Mouse (Mus musculus): ENCODE measurements around the gene Plekhh2. TPM values are rescaled to one million over a fixed set of nuclear protein-coding genes. Genes with fewer than 3 reads are reported as not detected.

The Plekhh2 gene
- polyA plus RNA-seq, 1 experiment from 2014 or later = 8.0 TPM

DNA sequence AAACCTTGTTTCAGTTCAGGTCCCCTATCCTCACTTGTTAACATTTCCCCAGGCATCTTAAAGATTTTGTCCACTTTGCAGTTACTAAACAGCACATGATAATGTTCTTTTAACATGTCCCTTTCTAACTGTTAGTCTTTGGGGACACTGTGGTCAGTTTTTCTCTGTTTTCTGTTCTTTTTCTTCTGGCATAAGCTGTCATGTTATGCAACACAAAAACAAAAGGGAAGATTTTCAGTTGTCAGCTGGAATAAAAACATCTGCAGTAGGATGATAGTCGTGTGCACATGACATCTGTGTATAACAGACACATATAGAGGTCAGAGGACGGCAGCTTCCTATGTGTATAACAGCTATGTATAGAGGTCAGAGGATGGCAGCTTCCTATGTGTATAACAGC is 5.8 kb upstream of the Plekhh2 start:
- DNase-seq (ENCODE audit: low spot score) = no peak
- ATAC-seq (ENCODE audit: low read depth) = no peak
- Histone ChIP-seq H3K4me1 (ENCODE audit: control insufficient read depth, insufficient read depth, low read length) (peaks cover 16% of the 10 kb centered on the region), H3K27me3 (replicated peaks; ENCODE audit: control insufficient read depth, insufficient read depth, low read length) (no peaks in the 10 kb centered on the region), H3K9ac (ENCODE audit: low read depth, low read length) (no peak overlapping the region), H3K4me2 (ENCODE audit: low read depth, low read length) (no peak overlapping the region), H3K36me3 (ENCODE audit: control insufficient read depth, insufficient read depth, low read length) (no peaks in the 10 kb centered on the region), H3K27ac (replicated peaks; ENCODE audit: low read depth, low read length) (no peak overlapping the region), H3K9me3 (ENCODE audit: control insufficient read depth, low read length) (no peaks in the 10 kb centered on the region), H3K4me3 (ENCODE audit: low read depth, low read length) (no peak overlapping the region)
- 68% methylated on average over 2 of the region's 2 CpGs for WGBS

DNA sequence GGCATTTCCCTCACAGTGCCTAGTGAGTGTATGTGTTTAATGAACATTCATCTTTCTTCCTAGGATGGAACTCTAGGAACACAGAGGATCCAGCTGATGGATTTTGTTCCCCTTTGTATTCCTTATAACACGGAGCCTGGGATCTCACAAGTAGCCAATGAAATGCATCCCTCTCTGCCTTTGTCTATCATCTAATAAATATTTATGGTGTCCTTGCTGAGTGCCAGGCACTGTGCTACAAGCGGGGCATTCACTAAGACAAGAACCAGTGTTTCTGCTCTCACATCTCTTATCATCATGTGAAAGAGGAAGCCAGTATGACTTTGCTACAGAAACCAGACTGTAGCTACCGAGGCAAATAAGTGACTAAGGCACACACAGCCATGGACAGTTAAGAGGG is 3.0 kb upstream of the Plekhh2 start:
- Histone ChIP-seq H3K9ac (ENCODE audit: low read depth, low read length) (no peak overlapping the region), H3K4me1 (ENCODE audit: control insufficient read depth, insufficient read depth, low read length) (peaks cover 20% of the 10 kb centered on the region), H3K36me3 (ENCODE audit: control insufficient read depth, insufficient read depth, low read length) (no peaks in the 10 kb centered on the region), H3K27ac (replicated peaks; ENCODE audit: low read depth, low read length) (no peak overlapping the region), H3K4me2 (ENCODE audit: low read depth, low read length) (no peak overlapping the region), H3K9me3 (ENCODE audit: control insufficient read depth, low read length) (no peaks in the 10 kb centered on the region), H3K4me3 (ENCODE audit: low read depth, low read length) (no peak overlapping the region), H3K27me3 (replicated peaks; ENCODE audit: control insufficient read depth, insufficient read depth, low read length) (no peaks in the 10 kb centered on the region)
- DNase-seq (ENCODE audit: low spot score) = no peak
- WGBS = 83% methylated on average over 3 of the region's 3 CpGs
- no peak for ATAC-seq (ENCODE audit: low read depth)

DNA sequence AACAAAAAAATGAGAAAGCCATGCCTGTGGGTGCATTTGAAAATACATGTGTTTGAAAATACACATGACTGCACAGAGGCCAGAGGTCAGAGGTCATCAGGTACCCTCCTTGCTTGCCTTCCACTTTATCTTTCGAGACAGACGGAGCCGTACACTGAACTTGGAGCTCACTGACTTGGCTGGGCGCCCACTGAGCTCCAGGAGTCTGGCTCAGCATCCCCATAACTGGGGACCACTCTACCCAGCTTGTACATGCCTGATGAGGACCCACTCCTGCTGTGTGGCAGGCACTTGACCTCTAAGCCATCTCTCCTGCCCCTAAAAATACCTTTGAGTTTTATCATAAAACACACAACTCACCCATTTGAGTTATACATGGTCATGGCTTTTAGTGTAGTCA is 2.5 kb upstream of the Plekhh2 start:
- H3K4me2 ChIP-seq (ENCODE audit: low read depth, low read length) = no peak overlapping the region
- H3K27me3 ChIP-seq (replicated peaks; ENCODE audit: control insufficient read depth, insufficient read depth, low read length) = no peaks in the 10 kb centered on the region
- no peak overlapping the region for H3K27ac ChIP-seq (replicated peaks; ENCODE audit: low read depth, low read length)
- ATAC-seq (ENCODE audit: low read depth) (no peak), DNase-seq (ENCODE audit: low spot score) (peak; percentile 4)
- no peaks in the 10 kb centered on the region for H3K36me3 ChIP-seq (ENCODE audit: control insufficient read depth, insufficient read depth, low read length)
- H3K4me3 ChIP-seq (ENCODE audit: low read depth, low read length) = no peak overlapping the region
- peaks cover 20% of the 10 kb centered on the region for H3K4me1 ChIP-seq (ENCODE audit: control insufficient read depth, insufficient read depth, low read length)
- H3K9ac ChIP-seq (ENCODE audit: low read depth, low read length) = no peak overlapping the region
- WGBS = 59% methylated on average over 4 of the region's 4 CpGs
- no peaks in the 10 kb centered on the region for H3K9me3 ChIP-seq (ENCODE audit: control insufficient read depth, low read length)

DNA sequence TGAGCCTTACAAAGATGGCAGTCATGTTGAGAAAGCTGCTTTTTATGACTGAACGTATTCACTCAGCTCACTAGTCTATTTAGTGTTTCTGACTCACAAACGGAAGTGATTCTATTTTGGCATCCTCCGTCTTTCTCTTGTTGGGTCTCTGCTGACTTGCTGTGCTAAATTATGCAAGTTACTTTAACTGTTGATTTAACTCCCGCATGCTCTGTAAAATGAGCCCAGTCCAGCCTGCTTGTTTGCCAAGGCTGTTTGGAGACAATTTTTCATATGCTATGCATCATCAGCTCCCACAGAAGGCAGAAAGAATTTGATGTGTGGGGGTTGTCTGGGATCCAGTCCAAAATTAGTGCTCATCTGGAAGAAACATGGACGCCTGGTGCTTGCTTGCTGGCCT is 1.3 kb upstream of the Plekhh2 start:
- H3K27me3 ChIP-seq (replicated peaks; ENCODE audit: control insufficient read depth, insufficient read depth, low read length) = no peaks in the 10 kb centered on the region
- H3K36me3 ChIP-seq (ENCODE audit: control insufficient read depth, insufficient read depth, low read length) = no peaks in the 10 kb centered on the region
- H3K4me1 ChIP-seq (ENCODE audit: control insufficient read depth, insufficient read depth, low read length) = peaks cover 20% of the 10 kb centered on the region
- peak overlapping the region; percentile 80 for H3K27ac ChIP-seq (replicated peaks; ENCODE audit: low read depth, low read length)
- peak overlapping the region; percentile 64; the same call in 1 of the 2 replicates for H3K4me2 ChIP-seq (ENCODE audit: low read depth, low read length)
- H3K9me3 ChIP-seq (ENCODE audit: control insufficient read depth, low read length) = no peaks in the 10 kb centered on the region
- H3K9ac ChIP-seq (ENCODE audit: low read depth, low read length) = no peak overlapping the region
- peak; percentile 35 for ATAC-seq (ENCODE audit: low read depth)
- H3K4me3 ChIP-seq (ENCODE audit: low read depth, low read length) = no peak overlapping the region
- 22% methylated on average over 5 of the region's 5 CpGs for whole genome bisulfite sequencing
- DNase-seq (ENCODE audit: low spot score) = peak; percentile 95

DNA sequence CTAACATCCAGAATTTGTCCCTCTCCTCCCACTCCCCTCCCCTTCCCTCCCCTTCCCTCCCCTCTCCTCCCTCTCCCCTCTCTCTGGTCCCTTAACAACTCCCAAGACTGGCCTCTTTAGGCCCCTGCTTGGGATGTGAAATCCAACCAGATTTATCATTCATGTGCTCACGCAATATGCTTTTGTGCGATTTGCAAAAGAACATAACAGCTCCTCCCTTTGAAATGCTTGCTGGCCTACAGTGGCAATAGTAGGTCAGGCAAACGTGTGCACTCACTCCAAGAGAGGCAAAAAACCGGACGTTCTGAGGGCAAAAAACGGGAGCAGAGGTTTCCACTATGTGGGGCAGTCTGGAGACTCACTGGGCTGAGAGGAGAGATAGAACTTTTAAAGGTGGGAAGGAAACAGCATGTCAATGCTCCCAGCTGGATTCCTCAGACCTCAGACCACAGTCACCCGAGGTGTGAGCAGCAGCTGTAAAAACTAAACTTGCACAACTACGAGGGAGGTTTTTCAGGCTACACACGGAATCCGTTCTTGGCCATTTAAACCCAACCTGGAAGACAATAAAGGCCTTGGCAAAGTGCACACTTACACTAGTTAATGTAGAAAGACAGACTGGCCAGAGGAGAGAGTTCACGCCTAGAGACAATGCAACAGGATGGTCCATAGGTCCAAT is 595 bp upstream of the Plekhh2 start:
- ATAC-seq (ENCODE audit: low read depth) (no peak), DNase-seq (ENCODE audit: low spot score) (peak; percentile 47)
- H3K36me3 ChIP-seq (ENCODE audit: control insufficient read depth, insufficient read depth, low read length) = no peaks in the 10 kb centered on the region
- no peaks in the 10 kb centered on the region for H3K9me3 ChIP-seq (ENCODE audit: control insufficient read depth, low read length)
- peak overlapping the region; percentile 80 for H3K27ac ChIP-seq (replicated peaks; ENCODE audit: low read depth, low read length)
- H3K4me2 ChIP-seq (ENCODE audit: low read depth, low read length) = peak overlapping the region; percentile 64
- peaks cover 20% of the 10 kb centered on the region for H3K4me1 ChIP-seq (ENCODE audit: control insufficient read depth, insufficient read depth, low read length)
- 26% methylated on average over 11 of the region's 11 CpGs for WGBS
- H3K9ac ChIP-seq (ENCODE audit: low read depth, low read length) = peak overlapping the region; percentile 85
- no peaks in the 10 kb centered on the region for H3K27me3 ChIP-seq (replicated peaks; ENCODE audit: control insufficient read depth, insufficient read depth, low read length)
- H3K4me3 ChIP-seq (ENCODE audit: low read depth, low read length) = peak overlapping the region; percentile 73

DNA sequence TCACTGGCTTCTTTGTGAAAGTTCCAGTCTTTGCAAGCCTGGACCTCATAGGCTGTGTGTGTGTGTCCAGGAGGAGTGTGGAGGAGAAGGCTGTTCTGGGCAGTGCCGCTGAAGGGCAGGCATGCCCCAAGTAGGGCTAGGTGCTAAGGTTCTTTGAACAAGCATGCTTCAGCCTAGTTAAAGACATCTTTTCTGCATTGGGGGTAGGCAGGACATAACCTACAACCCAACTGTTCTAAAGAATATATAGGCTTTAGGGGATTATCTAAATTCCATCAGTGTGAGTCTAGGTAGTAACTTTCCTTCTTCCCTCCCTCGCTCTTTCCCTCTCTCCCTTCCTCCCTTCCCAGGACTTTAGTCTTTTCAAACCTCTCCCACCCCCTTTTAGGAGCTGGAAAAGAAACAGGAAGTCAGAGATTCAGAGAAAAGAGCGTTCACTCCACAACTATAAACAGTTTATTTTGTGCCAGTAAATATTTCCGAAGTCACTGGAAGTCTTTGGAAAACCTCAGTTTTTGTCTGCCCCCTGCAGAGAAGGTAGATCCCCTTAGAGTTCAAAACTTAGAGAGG is 906 bp downstream of the Plekhh2 start:
- Histone ChIP-seq H3K4me2 (ENCODE audit: low read depth, low read length) (peak overlapping the region; percentile 64), H3K9ac (ENCODE audit: low read depth, low read length) (peak overlapping the region; percentile 85), H3K4me1 (ENCODE audit: control insufficient read depth, insufficient read depth, low read length) (peaks cover 20% of the 10 kb centered on the region), H3K27ac (replicated peaks; ENCODE audit: low read depth, low read length) (0 out of 2 replicates have a peak overlapping the region, but pooled peaks have one; percentile 80), H3K27me3 (replicated peaks; ENCODE audit: control insufficient read depth, insufficient read depth, low read length) (no peaks in the 10 kb centered on the region), H3K9me3 (ENCODE audit: control insufficient read depth, low read length) (no peaks in the 10 kb centered on the region), H3K4me3 (ENCODE audit: low read depth, low read length) (peak overlapping the region; percentile 73), H3K36me3 (ENCODE audit: control insufficient read depth, insufficient read depth, low read length) (no peaks in the 10 kb centered on the region)
- ATAC-seq (ENCODE audit: low read depth) (no peak), DNase-seq (ENCODE audit: low spot score) (peak; percentile 13)
- WGBS = 18% methylated on average over 4 of the region's 4 CpGs

DNA sequence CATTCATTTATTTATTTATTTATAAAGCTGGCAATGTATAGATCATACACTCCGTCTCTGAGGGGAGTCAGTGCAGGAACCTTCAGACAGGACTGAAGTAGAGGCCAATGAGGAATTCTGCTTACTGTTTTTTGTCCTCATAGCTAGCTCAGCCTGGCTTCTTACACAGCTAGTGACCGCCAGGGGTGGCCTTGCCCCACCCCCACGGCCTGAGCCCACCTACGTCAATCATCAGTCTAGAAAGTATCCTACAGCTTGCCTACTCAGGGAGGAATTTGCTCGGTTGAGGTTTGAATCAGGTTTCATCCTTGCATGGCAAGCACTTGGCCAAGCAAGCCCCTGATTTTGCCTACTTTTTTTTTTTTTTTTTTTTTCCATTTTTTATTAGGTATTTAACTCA is 4.2 kb downstream of the Plekhh2 start:
- no peaks in the 10 kb centered on the region for H3K36me3 ChIP-seq (ENCODE audit: control insufficient read depth, insufficient read depth, low read length)
- H3K4me3 ChIP-seq (ENCODE audit: low read depth, low read length) = no peak overlapping the region
- no peak overlapping the region for H3K4me2 ChIP-seq (ENCODE audit: low read depth, low read length)
- no peak overlapping the region for H3K27ac ChIP-seq (replicated peaks; ENCODE audit: low read depth, low read length)
- DNase-seq (ENCODE audit: low spot score) = no peak
- no peaks in the 10 kb centered on the region for H3K27me3 ChIP-seq (replicated peaks; ENCODE audit: control insufficient read depth, insufficient read depth, low read length)
- ATAC-seq (ENCODE audit: low read depth) = no peak
- no peaks in the 10 kb centered on the region for H3K9me3 ChIP-seq (ENCODE audit: control insufficient read depth, low read length)
- WGBS = 59% methylated on average over 5 of the region's 5 CpGs
- no peak overlapping the region for H3K9ac ChIP-seq (ENCODE audit: low read depth, low read length)
- H3K4me1 ChIP-seq (ENCODE audit: control insufficient read depth, insufficient read depth, low read length) = peaks cover 4% of the 10 kb centered on the region

DNA sequence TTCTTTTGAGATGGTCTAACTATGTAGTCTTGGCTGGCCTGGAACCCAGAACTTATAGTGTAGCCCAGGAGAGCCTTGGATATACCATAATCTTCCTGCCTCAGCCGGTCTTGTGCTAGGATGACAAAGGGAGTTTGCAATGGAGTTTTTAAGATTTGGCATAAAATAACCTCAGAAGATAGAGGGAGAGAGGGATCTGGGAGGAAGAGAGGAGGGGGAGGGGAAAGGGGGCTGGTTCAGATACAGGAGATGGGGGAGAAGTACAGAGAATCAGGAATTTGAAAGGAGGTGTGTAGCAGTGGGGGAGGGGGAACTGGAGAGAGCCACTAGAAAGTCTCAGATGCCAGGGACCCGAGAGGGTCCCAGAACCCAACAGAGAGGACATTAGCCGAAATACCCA is 7.7 kb downstream of the Plekhh2 start:
- DNase-seq (ENCODE audit: low spot score) (no peak), ATAC-seq (ENCODE audit: low read depth) (no peak)
- Histone ChIP-seq H3K27ac (replicated peaks; ENCODE audit: low read depth, low read length) (no peak overlapping the region), H3K9me3 (ENCODE audit: control insufficient read depth, low read length) (no peaks in the 10 kb centered on the region), H3K27me3 (replicated peaks; ENCODE audit: control insufficient read depth, insufficient read depth, low read length) (no peaks in the 10 kb centered on the region), H3K4me2 (ENCODE audit: low read depth, low read length) (no peak overlapping the region), H3K36me3 (ENCODE audit: control insufficient read depth, insufficient read depth, low read length) (0 out of 2 replicates have a peak, but pooled peaks cover 5% of the 10 kb centered on the region), H3K4me1 (ENCODE audit: control insufficient read depth, insufficient read depth, low read length) (no peaks in the 10 kb centered on the region), H3K9ac (ENCODE audit: low read depth, low read length) (no peak overlapping the region), H3K4me3 (ENCODE audit: low read depth, low read length) (no peak overlapping the region)
- WGBS = 80% methylated on average over 3 of the region's 3 CpGs

DNA sequence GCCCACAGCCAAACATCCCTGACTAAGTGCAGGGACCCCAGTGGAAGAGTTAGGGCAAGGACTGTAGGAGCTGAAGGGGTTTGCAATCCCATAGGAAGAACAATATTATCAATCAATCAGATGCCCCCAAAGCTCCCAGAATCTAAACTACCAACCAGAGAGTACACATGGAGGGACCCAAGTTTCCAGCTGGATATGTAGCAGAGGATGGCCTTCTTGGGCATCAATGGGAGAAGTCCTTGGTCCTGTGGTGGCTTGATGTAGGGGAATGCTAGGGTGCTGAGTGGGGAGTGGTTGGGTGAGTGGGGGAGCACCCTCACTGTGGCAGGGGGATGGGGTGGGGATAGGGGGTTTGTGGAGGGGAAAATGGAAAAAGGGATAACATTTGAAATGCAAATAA is 8.4 kb downstream of the Plekhh2 start:
- Histone ChIP-seq H3K9ac (ENCODE audit: low read depth, low read length) (no peak overlapping the region), H3K4me2 (ENCODE audit: low read depth, low read length) (no peak overlapping the region), H3K4me3 (ENCODE audit: low read depth, low read length) (no peak overlapping the region), H3K27me3 (replicated peaks; ENCODE audit: control insufficient read depth, insufficient read depth, low read length) (no peaks in the 10 kb centered on the region), H3K36me3 (ENCODE audit: control insufficient read depth, insufficient read depth, low read length) (0 out of 2 replicates have a peak, but pooled peaks cover 5% of the 10 kb centered on the region), H3K4me1 (ENCODE audit: control insufficient read depth, insufficient read depth, low read length) (no peaks in the 10 kb centered on the region), H3K9me3 (ENCODE audit: control insufficient read depth, low read length) (no peaks in the 10 kb centered on the region), H3K27ac (replicated peaks; ENCODE audit: low read depth, low read length) (no peak overlapping the region)
- ATAC-seq (ENCODE audit: low read depth) (no peak), DNase-seq (ENCODE audit: low spot score) (no peak)
